Mouse (Mus musculus) embryonic facial prominence, embryonic 12.5 days (tissue): ENCODE results near the gene Tctn1. TPM values are rescaled to one million over a fixed set of nuclear protein-coding genes. Genes with fewer than 3 reads are reported as not detected.

Experiments used
- ATAC-seq: fragments of 200-750 bp; cut with Nextera tagmentation; 2 replicates; pipeline ENCODE4 v1.8.0; 2017; ENCODE audit not compliant: insufficient number of reproducible peaks, insufficient read depth, low FRiP score, low TSS enrichment
- H3K27ac ChIP-seq: fragments of 300-500 bp; sonication (generic); 2 replicates; pipeline ENCODE4 v1.5.1; 2016; ENCODE audit warnings: mild to moderate bottlenecking
- H3K27me3 ChIP-seq: fragments of 300-500 bp; sonication (generic); 2 replicates; pipeline ENCODE4 v1.6.1; 2016; ENCODE audit warnings: mild to moderate bottlenecking, moderate library complexity
- H3K36me3 ChIP-seq: fragments of 300-500 bp; sonication (generic); 2 replicates; pipeline ENCODE4 v1.6.1; 2016; ENCODE audit warnings: mild to moderate bottlenecking
- H3K4me1 ChIP-seq: fragments of 300-500 bp; sonication (generic); 2 replicates; pipeline ENCODE4 v1.6.1; 2016
- H3K4me2 ChIP-seq: fragments of 300-500 bp; sonication (generic); replicated peaks from 2 replicates; pipeline ENCODE4 v1.6.1; 2016; ENCODE audit warnings: mild to moderate bottlenecking, moderate library complexity
- H3K4me3 ChIP-seq: fragments of 300-500 bp; sonication (generic); 2 replicates; pipeline ENCODE4 v1.5.1; 2016; ENCODE audit warnings: mild to moderate bottlenecking
- H3K9ac ChIP-seq: fragments of 300-500 bp; sonication (generic); 2 replicates; pipeline ENCODE4 v1.6.1; 2016; ENCODE audit warnings: mild to moderate bottlenecking, moderate library complexity
- H3K9me3 ChIP-seq: fragments of 300-500 bp; sonication (generic); 2 replicates; pipeline ENCODE4 v1.6.1; 2016; ENCODE audit warnings: mild to moderate bottlenecking, moderate library complexity
- WGBS: fragments of 180-500 bp; shearing (Covaris S2); methylation state at CpG from one replicate; pipeline ENCODE4 v1.1.7; 2016; 5-methylcytosine and 5-hydroxymethylcytosine counted together
- polyA plus RNA-seq: library from polyadenylated mRNA; unstranded; fragments of >200 nt; fragmentation: Nextera tagmentation; extraction: Ambion mirVana; gene quantifications from 2 replicates; pipeline ENCODE4 v1.2.1, GENCODE M21; 2016

The Tctn1 gene
- polyA plus RNA-seq, 1 experiment from 2014 or later: 5.9 TPM

GRCm38 (mm10) chr5:122300071-122300518 lies 35.8 kb upstream of the Tctn1 start:
- WGBS: 71% methylated on average over 6 of the region's 6 CpGs

DNA sequence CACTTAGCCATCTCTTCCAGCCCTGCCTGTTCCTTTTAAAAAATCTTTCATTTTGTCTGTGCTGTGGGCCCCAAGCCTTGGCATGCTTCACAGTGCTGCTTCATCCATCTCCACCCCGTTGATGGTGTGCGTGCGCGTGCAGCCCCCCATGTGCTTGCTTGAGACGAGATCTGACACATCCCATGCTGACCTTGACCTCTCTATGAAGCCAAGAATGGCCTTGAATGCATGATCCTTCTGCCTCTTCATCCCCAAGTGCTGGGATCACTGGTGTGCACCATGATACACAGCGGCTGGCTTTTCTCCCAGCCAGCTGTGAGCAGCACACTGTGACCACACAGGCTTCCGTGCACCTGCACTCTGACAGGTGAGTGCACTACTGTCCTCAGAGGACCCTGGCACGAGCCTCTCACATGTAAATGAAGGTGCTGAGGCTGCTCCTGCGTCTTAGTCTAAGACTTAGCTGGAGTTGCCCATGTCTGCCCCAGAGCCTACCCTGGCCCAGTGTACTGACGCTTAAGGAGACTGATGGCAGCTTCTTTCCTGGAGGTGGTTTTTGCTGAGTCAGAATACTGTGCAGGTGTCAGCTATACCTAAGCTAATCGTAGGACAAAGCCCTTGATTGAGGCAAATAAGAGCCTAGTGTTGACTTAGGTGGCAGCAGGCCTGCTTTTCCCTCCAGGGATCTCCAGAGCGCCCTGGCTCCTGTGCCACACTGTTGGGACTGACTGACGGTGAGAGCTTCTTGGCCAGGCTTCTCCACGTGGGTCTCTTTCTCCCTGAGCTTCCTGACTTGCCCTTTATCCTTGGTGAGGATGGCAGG lies 31.1 kb upstream of the Tctn1 start:
- no peak for ATAC-seq
- Histone ChIP-seq H3K4me1 (peaks cover 3% of the 10 kb centered on the region; the same call in 1 of the 2 replicates), H3K9me3 (no peaks in the 10 kb centered on the region), H3K4me2 (no peak overlapping the region), H3K27me3 (no peaks in the 10 kb centered on the region), H3K9ac (no peak overlapping the region), H3K4me3 (no peak overlapping the region), H3K27ac (no peak overlapping the region), H3K36me3 (no peaks in the 10 kb centered on the region)
- WGBS: 73% methylated on average over 14 of the region's 14 CpGs

More at GRCm38 (mm10) chr5:122300071-122300518, 35.8 kb upstream of the Tctn1 start:
- 0 out of 2 replicates have a peak overlapping the region, but pooled peaks have one; percentile 18 for H3K27ac ChIP-seq
- H3K4me1 ChIP-seq: peaks cover 33% of the 10 kb centered on the region
- no peaks in the 10 kb centered on the region for H3K36me3 ChIP-seq
- H3K27me3 ChIP-seq: no peaks in the 10 kb centered on the region
- H3K9me3 ChIP-seq: no peaks in the 10 kb centered on the region
- H3K4me2 ChIP-seq: no peak overlapping the region
- no peak overlapping the region for H3K9ac ChIP-seq
- no peak overlapping the region for H3K4me3 ChIP-seq
- ATAC-seq: no peak

- H3K9ac ChIP-seq: no peak overlapping the region
- H3K27me3 ChIP-seq: no peaks in the 10 kb centered on the region
- no peaks in the 10 kb centered on the region for H3K36me3 ChIP-seq
- 86% methylated on average over 3 of the region's 3 CpGs for WGBS
- H3K4me1 ChIP-seq: no peaks in the 10 kb centered on the region
- no peak for ATAC-seq
- H3K4me2 ChIP-seq: no peak overlapping the region
- no peak overlapping the region for H3K27ac ChIP-seq
- H3K4me3 ChIP-seq: no peak overlapping the region
- no peaks in the 10 kb centered on the region for H3K9me3 ChIP-seq
These were observed 30.0 kb upstream of the Tctn1 start for GRCm38 (mm10) chr5:122294219-122294735.

- Histone ChIP-seq H3K4me1 (no peaks in the 10 kb centered on the region), H3K4me2 (no peak overlapping the region), H3K36me3 (0 out of 2 replicates have a peak, but pooled peaks cover 8% of the 10 kb centered on the region), H3K27me3 (no peaks in the 10 kb centered on the region), H3K9ac (no peak overlapping the region), H3K4me3 (no peak overlapping the region), H3K27ac (no peak overlapping the region), H3K9me3 (no peaks in the 10 kb centered on the region)
- 79% methylated on average over 6 of the region's 6 CpGs for WGBS
- no peak for ATAC-seq
These were observed 28.9 kb upstream of the Tctn1 start for GRCm38 (mm10) chr5:122293131-122293530.

- H3K27ac ChIP-seq: no peak overlapping the region
- WGBS: 74% methylated on average over 17 of the region's 17 CpGs
- H3K4me1 ChIP-seq: no peaks in the 10 kb centered on the region
- 0 out of 2 replicates have a peak, but pooled peaks cover 14% of the 10 kb centered on the region for H3K36me3 ChIP-seq
- H3K4me2 ChIP-seq: no peak overlapping the region
- no peak overlapping the region for H3K4me3 ChIP-seq
- H3K9ac ChIP-seq: no peak overlapping the region
- H3K9me3 ChIP-seq: no peaks in the 10 kb centered on the region
- ATAC-seq: no peak
- no peaks in the 10 kb centered on the region for H3K27me3 ChIP-seq
These were observed 27.5 kb upstream of the Tctn1 start for GRCm38 (mm10) chr5:122291553-122292339.

GRCm38 (mm10) chr5:122291149-122291548 lies 26.9 kb upstream of the Tctn1 start:
- no peak overlapping the region for H3K9ac ChIP-seq
- H3K27me3 ChIP-seq: no peaks in the 10 kb centered on the region
- H3K4me2 ChIP-seq: no peak overlapping the region
- no peak overlapping the region for H3K4me3 ChIP-seq
- H3K4me1 ChIP-seq: peaks cover 3% of the 10 kb centered on the region; the same call in 1 of the 2 replicates
- H3K27ac ChIP-seq: no peak overlapping the region
- no peak for ATAC-seq
- H3K9me3 ChIP-seq: no peaks in the 10 kb centered on the region
- 58% methylated on average over 6 of the region's 6 CpGs for WGBS
- 0 out of 2 replicates have a peak, but pooled peaks cover 14% of the 10 kb centered on the region for H3K36me3 ChIP-seq

DNA sequence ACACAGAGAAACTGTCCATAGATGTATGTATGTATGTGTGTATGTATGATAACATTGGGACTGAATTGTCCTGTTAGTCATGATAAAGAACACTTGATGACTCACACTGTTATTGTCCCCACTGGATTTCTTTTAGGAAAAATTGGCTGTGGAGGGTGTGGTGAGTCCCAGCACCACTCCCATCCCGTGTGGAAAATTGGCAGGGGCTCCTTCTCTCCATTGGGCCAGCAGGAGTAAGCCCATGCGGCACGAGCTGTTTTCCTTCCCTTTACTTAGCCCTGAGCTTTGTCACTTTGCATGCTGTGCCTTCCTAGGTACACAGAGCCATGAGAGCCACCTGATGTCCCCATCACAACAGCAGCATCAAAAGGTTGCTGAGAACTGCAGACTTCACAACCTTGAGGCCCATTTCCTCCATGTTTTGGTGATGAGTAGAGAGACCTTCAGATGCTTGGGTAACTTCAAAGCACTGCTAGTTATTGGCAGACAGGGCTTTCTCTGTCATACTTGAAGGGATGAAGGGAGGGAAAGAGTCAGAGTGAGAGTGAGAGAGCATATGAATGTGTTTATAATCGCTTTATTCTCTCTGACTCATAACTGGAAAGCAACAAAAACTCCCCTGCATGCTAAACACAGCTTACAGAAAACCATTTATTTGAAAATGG lies 24.0 kb upstream of the Tctn1 start:
- WGBS: 92% methylated on average over 4 of the region's 4 CpGs
- Histone ChIP-seq H3K4me1 (peaks cover 14% of the 10 kb centered on the region), H3K27me3 (no peaks in the 10 kb centered on the region), H3K9me3 (no peaks in the 10 kb centered on the region), H3K36me3 (0 out of 2 replicates have a peak, but pooled peaks cover 14% of the 10 kb centered on the region), H3K27ac (no peak overlapping the region), H3K9ac (no peak overlapping the region), H3K4me3 (no peak overlapping the region), H3K4me2 (no peak overlapping the region)
- ATAC-seq: no peak

DNA sequence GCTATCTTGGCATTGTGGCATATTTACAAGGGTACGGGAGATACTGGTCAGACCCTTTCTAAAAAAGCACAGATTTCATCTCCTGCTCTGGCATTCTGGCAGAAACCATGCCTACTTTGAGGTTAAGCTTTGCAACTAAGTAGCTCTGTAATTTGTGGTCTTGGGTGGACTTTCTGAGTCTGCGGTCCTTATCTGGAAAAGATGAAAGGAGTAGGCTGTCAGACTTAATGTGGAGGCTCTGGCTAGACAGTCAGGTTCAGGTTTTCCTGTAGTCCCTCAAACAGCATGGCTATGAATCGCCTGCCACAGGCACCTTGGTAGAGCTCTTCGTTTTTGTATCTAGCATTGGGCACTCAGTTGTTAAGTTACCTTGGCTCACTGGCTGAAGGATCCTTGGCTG lies 22.8 kb upstream of the Tctn1 start:
- H3K4me3 ChIP-seq: no peak overlapping the region
- no peak overlapping the region for H3K4me2 ChIP-seq
- no peak overlapping the region for H3K9ac ChIP-seq
- no peaks in the 10 kb centered on the region for H3K9me3 ChIP-seq
- H3K4me1 ChIP-seq: peaks cover 14% of the 10 kb centered on the region
- no peak for ATAC-seq
- H3K36me3 ChIP-seq: 0 out of 2 replicates have a peak, but pooled peaks cover 14% of the 10 kb centered on the region
- 92% methylated on average over 4 of the region's 4 CpGs for WGBS
- H3K27ac ChIP-seq: no peak overlapping the region
- no peaks in the 10 kb centered on the region for H3K27me3 ChIP-seq

DNA sequence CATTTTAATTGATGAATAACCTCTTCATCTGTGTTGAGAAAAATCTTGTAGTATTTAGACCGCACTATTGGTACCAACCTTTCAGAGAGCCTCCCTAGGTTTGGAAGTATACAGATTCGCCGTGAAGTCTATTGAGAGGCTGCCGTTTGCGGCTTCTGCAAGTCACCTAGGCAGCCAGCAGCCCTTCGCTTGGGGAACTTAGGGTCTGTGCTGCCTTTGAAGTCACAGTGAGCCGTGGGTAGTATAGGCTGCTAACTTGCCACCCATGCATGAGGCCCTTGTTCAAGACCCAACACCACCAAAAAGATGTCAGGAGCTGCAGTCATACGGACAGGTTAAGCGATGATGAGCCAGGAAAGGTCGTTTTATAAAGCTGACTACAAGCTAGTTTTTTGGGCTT lies 21.9 kb upstream of the Tctn1 start:
- H3K27me3 ChIP-seq: no peaks in the 10 kb centered on the region
- H3K4me1 ChIP-seq: peaks cover 15% of the 10 kb centered on the region
- no peak overlapping the region for H3K9ac ChIP-seq
- no peak for ATAC-seq
- H3K36me3 ChIP-seq: 0 out of 2 replicates have a peak, but pooled peaks cover 14% of the 10 kb centered on the region
- H3K4me3 ChIP-seq: no peak overlapping the region
- no peaks in the 10 kb centered on the region for H3K9me3 ChIP-seq
- WGBS: 86% methylated on average over 10 of the region's 10 CpGs
- no peak overlapping the region for H3K27ac ChIP-seq
- no peak overlapping the region for H3K4me2 ChIP-seq

GRCm38 (mm10) chr5:122285767-122286150 lies 21.5 kb upstream of the Tctn1 start:
- H3K27ac ChIP-seq: no peak overlapping the region
- peak overlapping the region; percentile 97 for H3K4me3 ChIP-seq
- no peaks in the 10 kb centered on the region for H3K9me3 ChIP-seq
- peak overlapping the region; percentile 96 for H3K4me2 ChIP-seq
- 62% methylated on average over 7 of the region's 7 CpGs for WGBS
- ATAC-seq: no peak
- 0 out of 2 replicates have a peak, but pooled peaks cover 14% of the 10 kb centered on the region for H3K36me3 ChIP-seq
- peaks cover 20% of the 10 kb centered on the region for H3K4me1 ChIP-seq
- no peaks in the 10 kb centered on the region for H3K27me3 ChIP-seq
- peak overlapping the region; percentile 88; the same call in 1 of the 2 replicates for H3K9ac ChIP-seq
